Mouse (Mus musculus): ENCODE data around the gene Mrpl53.

Gene Mrpl53

GRCm38 (mm10) chr6:83115011-83115671 lies 6.3 kb downstream of the Mrpl53 start, which contains the start of gene Mogs:
TSS of gene Mogs (plus strand) at chr6:83115496.
- TF ChIP-seq GATA4 (IDR thresholded peaks at IDR 0.05; ENCODE audit: insufficient replicate concordance, low read length): no peak; the same call in 1 of the 2 replicates

GRCm38 (mm10) chr6:83115682-83116372 lies 7.0 kb downstream of the Mrpl53 start:
- no peak for TF ChIP-seq GATA4 (IDR thresholded peaks at IDR 0.05; ENCODE audit: insufficient replicate concordance, low read length)

DNA sequence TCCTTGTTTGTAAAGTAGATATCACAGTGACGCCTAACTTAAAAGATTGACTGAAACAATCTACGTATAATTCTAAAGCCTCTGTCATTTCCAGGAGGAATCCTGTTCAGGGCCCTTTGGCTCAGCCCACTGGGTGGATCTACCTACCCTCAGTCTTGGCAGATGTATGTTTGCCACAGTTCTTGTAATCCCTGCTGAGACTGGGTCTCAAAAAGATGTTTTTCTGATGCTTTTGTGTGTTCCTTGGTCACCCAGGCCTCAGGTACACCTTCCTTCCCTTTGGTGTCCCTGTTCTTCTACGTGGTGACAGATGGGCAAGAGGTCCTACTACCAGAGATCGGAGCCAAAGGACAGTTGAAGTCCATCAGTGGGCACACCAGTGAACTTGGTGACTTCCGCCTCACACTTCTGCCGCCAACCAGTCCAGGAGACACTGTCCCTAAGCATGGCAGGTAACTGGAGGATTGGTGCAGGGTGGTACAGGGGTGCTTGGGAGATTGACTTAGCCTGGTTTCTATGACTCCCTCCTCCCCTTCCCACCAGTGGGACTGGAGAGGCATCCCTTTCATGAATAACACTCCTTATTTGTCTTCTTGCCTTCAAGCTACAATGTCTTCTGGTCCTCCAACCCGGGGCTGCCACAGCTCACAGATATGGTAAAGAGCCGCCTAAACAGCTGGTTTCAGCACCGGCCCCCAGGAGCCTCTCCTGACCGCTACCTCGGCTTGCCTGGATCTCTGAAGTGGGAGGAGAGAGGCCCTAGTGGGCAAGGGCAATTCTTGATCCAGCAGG lies 7.7 kb downstream of the Mrpl53 start:
- TF ChIP-seq GATA4 (IDR thresholded peaks at IDR 0.05; ENCODE audit: insufficient replicate concordance, low read length): no peak

GRCm38 (mm10) chr6:83117165-83117438 lies 8.3 kb downstream of the Mrpl53 start:
- no peak for TF ChIP-seq GATA4 (IDR thresholded peaks at IDR 0.05; ENCODE audit: insufficient replicate concordance, low read length)

DNA sequence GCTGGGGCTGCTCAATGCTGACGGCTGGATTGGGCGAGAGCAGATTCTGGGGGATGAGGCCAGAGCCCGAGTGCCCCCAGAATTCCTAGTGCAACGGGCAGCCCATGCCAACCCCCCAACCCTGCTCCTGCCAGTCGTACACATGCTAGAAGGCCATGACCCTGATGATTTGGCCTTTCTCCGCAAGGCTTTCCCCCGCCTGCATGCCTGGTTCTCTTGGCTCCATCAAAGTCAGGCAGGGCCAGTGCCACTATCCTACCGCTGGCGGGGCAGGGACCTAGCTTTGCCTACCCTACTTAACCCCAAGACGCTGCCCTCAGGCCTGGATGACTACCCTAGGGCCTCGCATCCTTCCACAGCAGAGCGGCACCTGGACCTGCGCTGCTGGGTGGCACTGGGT lies 8.8 kb downstream of the Mrpl53 start:
- TF ChIP-seq GATA4 (IDR thresholded peaks at IDR 0.05; ENCODE audit: insufficient replicate concordance, low read length): no peak

GRCm38 (mm10) chr6:83118369-83118768 lies 9.5 kb downstream of the Mrpl53 start:
- TF ChIP-seq GATA4 (IDR thresholded peaks at IDR 0.05; ENCODE audit: insufficient replicate concordance, low read length): no peak

DNA sequence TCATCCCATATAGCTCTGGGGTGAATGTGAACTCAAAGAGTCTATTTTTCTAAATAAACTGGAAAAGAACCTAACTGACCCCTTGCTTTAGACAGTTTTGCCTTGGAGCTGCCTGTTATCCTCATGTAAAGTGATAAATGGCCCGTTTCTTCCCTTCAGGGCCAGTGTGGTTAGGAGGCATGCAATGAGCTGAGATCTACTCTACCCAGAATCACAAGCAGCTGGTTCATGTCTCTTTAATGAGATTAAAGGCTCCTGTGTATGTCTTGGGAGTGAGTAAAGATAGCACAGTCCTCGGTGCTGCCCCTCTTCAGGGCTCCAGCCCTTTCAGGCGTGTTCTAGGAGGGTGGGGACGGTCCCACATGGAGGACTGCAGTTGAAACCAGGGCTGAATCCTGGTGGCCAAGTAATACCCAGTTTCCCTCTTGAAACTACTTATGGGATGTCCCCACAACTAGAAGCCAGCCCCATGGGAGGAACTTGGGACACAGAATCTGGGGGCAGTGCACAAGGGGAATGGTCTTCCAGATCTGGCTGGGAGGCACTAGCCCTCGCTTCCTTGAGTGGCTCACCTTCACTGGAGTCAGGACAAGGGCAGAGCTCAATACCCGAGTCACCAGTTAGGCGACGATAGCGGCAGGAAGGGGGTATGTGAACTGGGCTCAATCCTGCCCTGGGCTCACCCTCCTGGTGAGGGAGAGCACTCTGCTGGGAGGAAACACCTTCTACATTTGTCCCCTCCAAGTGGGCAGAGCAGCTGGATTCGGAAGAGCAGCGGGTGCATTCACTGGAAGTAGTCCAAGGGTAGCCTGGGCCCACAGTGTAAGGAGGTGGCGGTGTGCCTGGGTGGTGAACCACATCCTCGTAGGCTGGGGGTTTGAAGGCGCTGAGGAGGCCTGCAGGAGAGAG lies 10.2 kb downstream of the Mrpl53 start:
- no peak for TF ChIP-seq GATA4 (IDR thresholded peaks at IDR 0.05; ENCODE audit: insufficient replicate concordance, low read length)

DNA sequence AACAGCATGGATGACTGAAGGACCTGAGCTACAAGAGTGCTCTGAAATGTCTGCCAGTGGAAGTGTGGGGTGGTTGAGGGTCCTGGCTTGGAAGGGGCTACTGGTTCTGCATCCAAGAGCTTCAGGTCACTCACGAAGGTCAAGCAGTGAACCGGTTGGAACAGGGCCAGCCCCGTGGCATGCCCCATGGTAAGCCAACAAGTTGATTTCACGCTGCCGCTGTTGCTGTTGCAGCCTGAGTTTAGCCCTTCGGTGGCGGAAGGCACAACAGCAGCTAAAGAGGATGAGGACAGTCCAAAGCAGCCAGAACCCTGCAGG lies 10.9 kb downstream of the Mrpl53 start:
- no peak for TF ChIP-seq GATA4 (IDR thresholded peaks at IDR 0.05; ENCODE audit: insufficient replicate concordance, low read length)

DNA sequence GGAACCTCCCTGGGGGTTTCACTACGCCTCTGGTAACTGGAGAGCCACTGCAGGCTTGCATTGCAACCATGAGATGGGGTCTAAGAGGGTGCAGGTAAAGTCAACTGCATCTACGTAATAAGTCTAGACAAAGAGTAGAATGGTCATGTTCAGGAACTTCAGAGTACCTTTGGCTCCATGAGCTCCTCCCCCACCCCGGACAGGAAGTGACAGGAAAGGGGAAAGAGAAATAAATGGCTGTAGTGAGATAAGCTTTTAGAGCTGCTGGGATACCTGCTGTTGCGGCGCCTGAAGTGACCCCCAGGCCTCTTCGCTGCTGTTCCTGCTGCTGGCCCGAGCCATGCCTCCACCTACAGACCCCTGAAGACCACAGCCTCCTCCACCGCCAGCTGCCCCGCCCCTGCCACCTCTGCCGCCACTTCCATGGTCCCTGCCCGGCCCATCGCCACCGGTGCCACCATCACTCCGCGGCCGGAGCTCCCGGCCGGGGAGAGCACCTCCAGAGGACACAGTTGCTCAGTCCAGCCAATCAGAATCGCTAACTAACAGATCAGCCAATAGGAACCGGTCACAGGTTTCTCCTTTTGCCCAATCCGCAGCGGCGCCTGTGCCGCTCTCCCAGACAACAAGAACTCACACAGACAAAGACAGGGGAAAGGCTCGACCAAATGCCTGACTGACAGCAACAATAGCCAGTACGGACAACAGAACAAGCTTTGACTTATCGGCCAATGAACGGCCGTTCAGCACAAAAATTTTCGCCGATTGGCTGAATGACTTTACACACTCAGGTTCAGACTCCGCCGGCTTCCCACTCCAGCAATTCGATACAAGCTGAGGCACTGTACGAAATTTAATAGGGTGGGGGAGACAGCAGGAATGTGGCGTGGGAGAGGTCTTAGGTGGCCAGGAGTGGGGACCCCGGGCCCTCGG lies 12.4 kb downstream of the Mrpl53 start, which contains the start of gene Wbp1:
Gene Wbp1, minus strand, starts transcription at position 630 of the 933 bp plus-strand sequence.
- TF ChIP-seq GATA4 (IDR thresholded peaks at IDR 0.05; ENCODE audit: insufficient replicate concordance, low read length): no peak

DNA sequence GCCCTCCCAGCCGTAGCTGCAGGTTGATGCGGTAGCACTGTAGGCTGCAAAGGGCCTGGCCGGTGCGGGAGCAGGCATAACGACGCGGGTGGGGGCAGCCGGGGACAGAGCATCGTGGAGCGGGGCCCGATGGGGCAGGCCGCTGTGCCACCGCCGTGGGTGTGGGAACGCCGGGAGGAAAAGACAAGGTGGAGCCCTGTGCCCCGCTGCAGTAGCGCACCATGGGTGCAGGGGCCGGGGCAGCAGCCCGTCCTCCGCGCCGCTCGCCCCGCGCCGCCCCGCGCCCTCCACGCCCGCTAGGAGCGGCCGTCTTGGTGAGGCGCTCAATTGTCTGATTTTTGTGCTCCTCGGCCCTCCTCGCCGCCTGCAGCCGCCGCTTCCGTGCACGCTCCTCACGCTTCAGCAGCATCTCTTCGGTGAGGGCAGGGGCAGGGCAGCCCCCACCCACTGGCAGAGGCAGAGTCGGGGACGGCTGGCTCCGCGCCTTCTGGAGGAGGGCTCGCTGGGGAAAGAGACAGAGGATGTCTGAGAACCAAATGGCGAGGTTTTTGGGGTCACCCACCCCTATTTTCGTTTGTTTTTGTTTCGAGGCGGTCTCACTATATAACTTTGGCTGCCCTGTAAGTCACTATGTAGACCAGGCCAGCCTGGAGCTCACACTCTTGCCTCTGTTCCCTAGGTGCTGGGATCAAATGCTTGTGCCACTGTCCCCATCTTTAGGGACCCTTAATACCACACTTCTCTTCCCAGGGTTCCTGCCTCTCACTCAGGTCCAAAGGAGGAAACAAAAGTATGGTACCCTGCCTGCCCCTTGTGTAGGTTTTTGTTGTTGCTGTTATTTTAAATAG lies 13.2 kb downstream of the Mrpl53 start:
- no peak for TF ChIP-seq GATA4 (IDR thresholded peaks at IDR 0.05; ENCODE audit: insufficient replicate concordance, low read length)

DNA sequence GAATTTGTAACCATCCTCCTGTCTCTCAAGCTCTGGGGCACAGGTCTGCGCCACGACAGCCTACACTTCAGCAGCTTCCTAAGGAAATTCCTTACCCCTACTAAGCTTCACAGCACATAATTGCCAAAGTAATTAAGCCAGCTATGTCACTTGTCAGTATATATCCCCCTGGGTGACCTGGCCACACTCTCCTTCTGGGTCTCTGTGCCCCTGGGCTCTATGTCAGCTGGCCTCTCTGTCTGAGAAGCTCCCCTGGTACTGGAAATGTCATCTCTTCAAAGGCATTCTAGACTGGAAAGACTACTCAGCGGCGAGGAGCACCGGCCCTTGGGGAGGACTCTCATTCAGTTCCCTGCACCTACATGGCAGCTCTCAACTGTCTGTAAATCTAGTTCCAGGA lies 14.1 kb downstream of the Mrpl53 start:
- TF ChIP-seq GATA4 (IDR thresholded peaks at IDR 0.05; ENCODE audit: insufficient replicate concordance, low read length): no peak

- TF ChIP-seq GATA4 (IDR thresholded peaks at IDR 0.05; ENCODE audit: insufficient replicate concordance, low read length): no peak
These were observed 16.0 kb downstream of the Mrpl53 start for GRCm38 (mm10) chr6:83124851-83125312.

DNA sequence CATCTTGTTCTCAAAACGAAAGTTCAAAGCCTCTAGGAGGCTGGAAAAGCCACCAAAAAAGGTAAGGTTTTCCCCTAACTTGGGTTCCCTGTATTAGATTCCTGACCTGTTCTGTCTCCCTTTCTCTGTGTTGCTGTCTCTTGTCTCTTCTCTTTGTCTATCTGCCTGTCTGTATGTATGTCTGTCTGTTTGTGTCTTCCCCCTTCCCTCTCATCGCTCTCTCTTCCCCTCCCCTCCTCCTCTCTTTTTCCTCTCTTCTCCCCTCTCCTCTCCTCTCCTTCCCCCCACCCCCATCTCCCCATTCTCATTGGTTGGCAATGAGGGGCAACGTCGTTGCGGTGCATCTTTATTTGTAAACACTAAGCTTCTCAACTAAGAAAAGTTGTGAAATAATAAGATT lies 16.5 kb downstream of the Mrpl53 start, which contains the start of gene Ino80b:
Gene Ino80b, minus strand, starts transcription at position 101 of the 400 bp plus-strand sequence.
- no peak for TF ChIP-seq GATA4 (IDR thresholded peaks at IDR 0.05; ENCODE audit: insufficient replicate concordance, low read length)

Measured in liver, adult (tissue).